Mouse (Mus musculus) testis, adult 2 months (tissue): ENCODE results near the gene Itgb5.

Experiments
- CTCF ChIP-seq: fragments of 200-500 bp; IDR thresholded peaks from 2 replicates; pipeline ENCODE4 v1.5.1; 2012; ENCODE audit warnings: low read depth, mild to moderate bottlenecking, inconsistent platforms, low read length, moderate library complexity; ENCODE audit not compliant: control insufficient read depth, insufficient read depth, insufficient replicate concordance
- POLR2A ChIP-seq: fragments of 200-500 bp; IDR thresholded peaks from 2 replicates; pipeline ENCODE4 v1.6.1; 2012; ENCODE audit warnings: low read depth, mild to moderate bottlenecking, inconsistent platforms, low read length, moderate library complexity; ENCODE audit not compliant: control insufficient read depth

- TF ChIP-seq POLR2A (no peak), CTCF (no peak)
Measured at GRCm38 (mm10) chr16:33879556-33879955, 50.1 kb downstream of the Itgb5 start.
